Mouse (Mus musculus) embryonic fibroblast, embryonic 13.5 days (primary cell): Measurements from ENCODE around the gene Slc2a8.

ENCODE experiments used
- CTCF ChIP-seq: IDR thresholded peaks from 2 replicates; pipeline ENCODE4 v1.5.1; 2011; ENCODE audit warnings: mild to moderate bottlenecking, control low read depth, low read length, moderate library complexity, borderline replicate concordance; ENCODE audit not compliant: insufficient read depth
- POLR2A ChIP-seq: IDR thresholded peaks from 2 replicates; pipeline ENCODE4 v1.6.1; 2011; ENCODE audit warnings: low read depth, mild to moderate bottlenecking, control low read depth, low read length, moderate library complexity

GRCm38 (mm10) chr2:32924306-32924844, 57.5 kb downstream of the Slc2a8 start:
- TF ChIP-seq POLR2A: no peak
- TF ChIP-seq CTCF: no peak
